ENCODE assay signal across 26 mouse cellular contexts in the genomic region with DNA sequence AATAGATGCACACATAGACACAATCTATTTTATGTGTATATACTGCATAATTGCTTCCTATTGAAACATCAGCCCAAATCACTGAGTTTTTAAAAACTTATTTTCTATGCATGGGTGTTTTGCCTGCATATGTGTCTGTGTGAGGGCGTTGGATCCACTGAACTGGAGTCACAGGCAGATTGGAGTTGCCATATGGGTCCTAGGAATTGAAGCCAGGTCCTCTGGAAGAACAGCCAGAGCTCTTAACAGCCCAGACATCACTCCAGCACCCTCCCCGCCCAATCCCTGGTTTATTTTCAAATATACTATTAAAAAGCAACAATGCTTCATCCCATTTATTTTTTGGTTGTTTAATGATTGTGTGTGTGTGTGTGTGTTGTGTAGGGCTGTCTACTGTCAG.
A peak's percentile ranks its signal among the peaks of the same experiment; 100 is the strongest.
DNase-seq lines count a peak whose midpoint lies in the region; ATAC-seq and TF ChIP-seq lines count a peak whose summit lies in the region.
"Had no signal": no experiment of that assay in that cellular context is flagged by ENCODE, and none has a peak within 500 bp of the region (broad histone marks: within the 10 kb centered on the region; RNA-seq: fewer than 3 reads in every experiment).

No protein-coding gene starts in this region.

- H3K27ac ChIP-seq in forebrain, embryonic 16.5 days (ENCODE audit: low read length) = peak overlapping the region; percentile 8; the same call in 1 of the 2 replicates
- no peak overlapping the region for H3K27ac ChIP-seq in forebrain, embryonic 13.5 days
- no peak overlapping the region for H3K27ac ChIP-seq in thymus, adult 2 months (ENCODE audit: control insufficient read depth, insufficient read depth, low read length)
- H3K27ac ChIP-seq: embryonic facial prominence, embryonic 12.5 days; forebrain, embryonic 12.5 days; hindbrain, postnatal 0 days; kidney, embryonic 15.5 days; limb, embryonic 15.5 days; neural tube, embryonic 12.5 days had no signal

- WGBS in forebrain, embryonic 16.5 days = 55% methylated on average over 2 of the region's 2 CpGs
- 81% methylated on average over 2 of the region's 2 CpGs for WGBS in forebrain, embryonic 13.5 days
- WGBS in thymus, adult 2 months = 93% methylated on average over 2 of the region's 2 CpGs

- peak; percentile 58 to 62 for DNase-seq in cerebellum, postnatal 10 days
- peak; percentile 35 to 39 for DNase-seq in cerebellum, postnatal 36 days
- DNase-seq in telencephalon, adult 2 months (ENCODE audit: low read depth, low spot score) = peak; percentile 57
- no peak for DNase-seq in thymus, adult 2 months
- DNase-seq: adrenal gland, adult 8-10 months; gastrocnemius, postnatal 14 days; heart, adult 11 months; kidney, postnatal 36 days; lung, postnatal 4 days; midbrain, embryonic 14.5 days; retina, postnatal 1 day; right cerebral cortex, postnatal 25 days; spleen, adult 18-20 months; thymus, postnatal 25 days had no signal

- no peak for TF ChIP-seq CTCF in thymus, adult 2 months (IDR thresholded peaks at IDR 0.05; ENCODE audit: borderline replicate concordance, control insufficient read depth, extremely low read depth, insufficient read depth, low read length, poor library complexity)

- no peaks in the 10 kb centered on the region for H3K27me3 ChIP-seq in forebrain, embryonic 16.5 days (replicated peaks; ENCODE audit: control insufficient read depth, insufficient read depth, low read length)
- H3K27me3 ChIP-seq in forebrain, embryonic 13.5 days = no peaks in the 10 kb centered on the region
- no peaks in the 10 kb centered on the region for H3K27me3 ChIP-seq in thymus, adult 2 months (ENCODE audit: control insufficient read depth, insufficient read depth, low read length)
- H3K27me3 ChIP-seq: embryonic facial prominence, embryonic 12.5 days; forebrain, embryonic 12.5 days; kidney, embryonic 15.5 days; limb, embryonic 15.5 days; neural tube, embryonic 12.5 days had no signal

- H3K36me3 ChIP-seq in forebrain, embryonic 16.5 days (ENCODE audit: control insufficient read depth, insufficient read depth) = no peaks in the 10 kb centered on the region
- H3K36me3 ChIP-seq in forebrain, embryonic 13.5 days (ENCODE audit: poor library complexity, severe bottlenecking) = no peaks in the 10 kb centered on the region
- H3K36me3 ChIP-seq in thymus, adult 2 months (ENCODE audit: control insufficient read depth, insufficient read depth, low read length) = no peaks in the 10 kb centered on the region

- no peak for ATAC-seq in forebrain, embryonic 16.5 days
- ATAC-seq in forebrain, embryonic 13.5 days = no peak
- no peak for ATAC-seq in activated CD4-positive, CD25-positive, alpha-beta regulatory T cell, adult 4 months
- ATAC-seq: hindbrain, postnatal 0 days; intestine, postnatal 0 days had no signal

- H3K4me1 ChIP-seq in forebrain, embryonic 16.5 days (replicated peaks; ENCODE audit: control insufficient read depth, insufficient read depth, low read length) = peaks cover 7% of the 10 kb centered on the region; the same call in 1 of the 2 replicates
- H3K4me1 ChIP-seq in forebrain, embryonic 13.5 days = peaks cover under 1% of the 10 kb centered on the region; the same call in 1 of the 2 replicates
- no peaks in the 10 kb centered on the region for H3K4me1 ChIP-seq in thymus, adult 2 months (replicated peaks; ENCODE audit: control insufficient read depth, insufficient read depth, low read length)
- H3K4me1 ChIP-seq: embryonic facial prominence, embryonic 12.5 days; limb, embryonic 15.5 days had no signal

- no peaks in the 10 kb centered on the region for H3K9me3 ChIP-seq in forebrain, embryonic 16.5 days (ENCODE audit: control insufficient read depth, low read length)
- H3K9me3 ChIP-seq in forebrain, embryonic 13.5 days (replicated peaks) = no peaks in the 10 kb centered on the region
- H3K9me3 ChIP-seq: embryonic facial prominence, embryonic 12.5 days; forebrain, embryonic 12.5 days; kidney, embryonic 15.5 days; limb, embryonic 15.5 days; neural tube, embryonic 12.5 days had no signal

- H3K4me2 ChIP-seq in forebrain, embryonic 16.5 days (ENCODE audit: low read length) = no peak overlapping the region
- no peak overlapping the region for H3K4me2 ChIP-seq in forebrain, embryonic 13.5 days
- H3K4me2 ChIP-seq: embryonic facial prominence, embryonic 12.5 days; forebrain, embryonic 12.5 days; heart, embryonic 11.5 days; kidney, embryonic 15.5 days; limb, embryonic 15.5 days; neural tube, embryonic 12.5 days had no signal

- no peak for TF ChIP-seq POLR2A in thymus, adult 2 months (IDR thresholded peaks at IDR 0.05; ENCODE audit: control insufficient read depth, extremely low read depth, insufficient read depth, low read length, poor library complexity)

- H3K4me3 ChIP-seq in forebrain, embryonic 16.5 days (replicated peaks; ENCODE audit: low read length) = no peak overlapping the region
- no peak overlapping the region for H3K4me3 ChIP-seq in forebrain, embryonic 13.5 days
- H3K4me3 ChIP-seq in thymus, adult 2 months (ENCODE audit: control insufficient read depth, insufficient read depth, low read length) = no peak overlapping the region
- H3K4me3 ChIP-seq: embryonic facial prominence, embryonic 12.5 days; forebrain, embryonic 12.5 days; kidney, embryonic 15.5 days; left cerebral cortex, adult 2 months; limb, embryonic 15.5 days; neural tube, embryonic 12.5 days had no signal

- no peak overlapping the region for H3K9ac ChIP-seq in forebrain, embryonic 16.5 days (replicated peaks; ENCODE audit: low read depth, low read length)
- H3K9ac ChIP-seq in forebrain, embryonic 13.5 days = no peak overlapping the region
- H3K9ac ChIP-seq: embryonic facial prominence, embryonic 12.5 days; forebrain, embryonic 12.5 days; kidney, embryonic 15.5 days; limb, embryonic 15.5 days; neural tube, embryonic 12.5 days had no signal
